Mouse (Mus musculus) left cerebral cortex, adult 11 months (tissue): ENCODE data around the gene Kdm2b.
"Not testable (repeated sequence)": the region's sequence is repeated elsewhere in the genome, so short reads cannot be mapped to it uniquely, and the experiment has no call there.

ENCODE experiments used
- DNase-seq: peaks from one replicate; pipeline ENCODE4 v3.0.0; 2022; ENCODE audit warnings: low spot score

Kdm2b gene

DNA sequence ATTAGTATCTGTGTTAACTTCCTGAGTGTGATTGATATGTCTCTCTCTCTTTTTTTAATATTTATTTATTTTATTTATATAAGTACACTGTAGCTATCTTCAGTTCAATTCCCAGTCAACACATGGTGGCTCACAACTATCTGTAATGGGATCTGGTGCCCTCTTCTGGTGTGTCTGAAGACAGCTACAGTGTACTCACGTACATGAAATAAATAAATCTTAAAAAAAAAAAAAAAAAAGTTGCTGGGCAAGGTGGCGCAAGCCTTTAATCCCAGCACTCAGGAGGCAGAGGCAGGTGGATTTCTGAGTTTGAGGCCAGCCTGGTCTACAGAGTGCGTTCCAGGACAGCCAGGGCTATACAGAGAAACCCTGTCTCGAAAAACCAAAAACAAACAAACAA, 14.9 kb downstream of the Kdm2b start:
- not testable (repeated sequence) for DNase-seq

DNA sequence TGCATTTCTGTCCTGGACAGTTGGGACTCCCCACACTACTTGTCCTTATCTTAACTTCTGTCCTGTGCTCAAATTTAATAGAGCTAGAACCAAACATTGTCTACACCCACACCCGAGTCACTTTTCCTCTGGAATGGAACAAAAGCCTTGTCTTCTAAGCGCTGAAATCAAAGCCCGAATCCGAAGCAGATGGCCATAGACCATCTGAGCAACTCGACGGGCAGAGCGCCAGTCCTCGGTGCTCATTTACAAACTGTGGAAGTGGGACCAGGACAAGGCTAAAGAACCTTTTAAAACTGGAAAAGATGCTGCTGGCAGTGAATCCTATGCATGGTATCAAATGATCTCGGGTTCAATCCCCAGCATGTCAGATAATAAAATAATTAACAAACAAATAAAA, 17.5 kb downstream of the Kdm2b start:
- peak; percentile 28 for DNase-seq

DNA sequence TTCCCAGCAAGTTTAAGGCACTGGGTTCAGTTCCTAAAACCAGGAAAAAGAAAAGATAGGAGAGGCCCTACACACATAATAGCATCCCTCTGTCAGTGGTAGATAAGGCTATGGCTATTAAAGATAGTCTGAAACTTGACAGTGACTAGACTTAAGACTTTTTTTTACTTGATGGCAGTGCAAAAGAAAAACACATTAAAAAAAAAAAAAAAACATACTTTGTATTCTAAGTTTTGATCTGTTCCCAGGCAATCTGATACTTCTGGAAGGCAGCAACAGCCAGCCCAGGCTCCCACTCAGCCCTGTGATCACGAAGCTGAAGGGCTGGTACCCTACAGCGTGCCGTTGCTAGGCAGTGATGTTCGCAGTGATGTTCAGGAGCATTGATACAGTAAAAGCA, 18.2 kb downstream of the Kdm2b start:
- DNase-seq: no peak

DNA sequence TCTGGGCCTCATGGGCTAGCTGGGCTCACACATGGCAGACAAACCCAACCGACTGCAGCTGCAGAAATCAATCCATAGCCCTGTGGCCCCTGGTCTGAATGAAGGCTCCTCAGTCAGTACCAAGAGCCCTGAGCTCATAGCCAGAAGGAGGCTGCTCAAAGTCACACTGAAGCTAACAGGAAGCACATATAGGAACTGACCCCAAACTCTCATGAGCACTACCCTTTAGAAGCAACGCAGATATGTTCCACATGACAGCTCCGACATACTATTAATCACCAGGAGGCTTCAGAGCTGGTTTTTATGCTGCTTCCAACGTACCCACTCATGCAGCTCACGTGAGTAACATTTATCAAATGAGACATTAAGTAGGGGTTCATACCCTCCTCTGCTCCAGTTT, 19.6 kb downstream of the Kdm2b start:
- no peak for DNase-seq

DNA sequence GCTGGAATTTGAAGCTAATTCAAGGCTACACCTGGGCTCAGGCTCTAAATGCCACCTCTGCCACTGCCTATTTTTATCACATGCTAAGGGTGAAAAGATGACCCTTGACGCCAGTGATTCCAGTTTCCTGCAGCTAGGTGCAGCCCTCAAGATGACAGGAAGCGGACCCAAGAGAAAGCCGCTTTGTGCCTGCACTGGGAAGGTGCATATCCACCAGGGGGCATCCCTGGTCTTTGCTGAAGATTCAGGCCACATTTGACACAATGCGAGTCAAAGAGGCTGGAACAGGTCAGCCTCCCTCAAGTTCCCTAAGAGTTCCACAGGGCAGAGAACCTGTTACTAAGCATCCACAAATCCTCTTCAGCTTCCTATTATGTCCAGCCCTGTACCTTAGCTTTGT, 21.3 kb downstream of the Kdm2b start:
- DNase-seq: peak; percentile 50

DNA sequence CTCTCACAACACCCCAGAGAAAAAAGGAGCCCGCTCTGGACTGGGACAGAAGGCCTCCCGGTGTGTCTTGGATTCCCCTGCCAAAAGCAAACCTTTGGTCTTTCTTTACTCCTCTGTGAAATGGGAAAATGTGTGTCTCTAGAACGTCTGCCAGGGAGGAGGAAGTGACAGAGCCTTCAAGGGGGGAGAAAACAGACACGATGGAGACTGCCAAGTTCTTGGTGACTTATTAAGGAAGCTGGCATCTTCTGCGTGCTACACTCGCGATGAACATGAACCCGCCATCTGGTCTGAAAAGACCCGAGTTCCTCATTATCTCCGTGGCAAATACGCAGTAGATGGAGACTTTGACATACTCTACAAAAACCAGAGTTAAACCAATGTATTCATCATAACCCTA, 24.2 kb downstream of the Kdm2b start:
- DNase-seq: no peak

DNA sequence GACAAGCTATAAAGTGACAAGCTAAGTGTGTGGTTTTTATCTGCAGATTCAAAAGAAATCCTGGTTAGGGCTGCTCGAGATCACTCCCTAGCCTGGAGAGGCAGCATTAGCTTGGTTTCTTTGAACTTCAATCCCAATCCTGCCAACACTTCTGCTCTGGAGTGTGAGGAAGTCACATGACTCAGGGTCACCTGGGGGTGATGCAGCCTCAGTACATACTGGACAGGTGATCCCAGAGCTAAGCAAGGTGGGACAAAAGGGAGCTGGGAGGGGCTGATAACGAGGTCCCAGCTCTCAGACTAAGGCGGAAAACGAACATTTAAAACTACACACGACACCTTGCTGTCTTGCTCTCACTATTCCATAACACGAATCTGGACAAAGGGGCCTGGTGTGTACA, 24.8 kb downstream of the Kdm2b start:
- DNase-seq: no peak

DNA sequence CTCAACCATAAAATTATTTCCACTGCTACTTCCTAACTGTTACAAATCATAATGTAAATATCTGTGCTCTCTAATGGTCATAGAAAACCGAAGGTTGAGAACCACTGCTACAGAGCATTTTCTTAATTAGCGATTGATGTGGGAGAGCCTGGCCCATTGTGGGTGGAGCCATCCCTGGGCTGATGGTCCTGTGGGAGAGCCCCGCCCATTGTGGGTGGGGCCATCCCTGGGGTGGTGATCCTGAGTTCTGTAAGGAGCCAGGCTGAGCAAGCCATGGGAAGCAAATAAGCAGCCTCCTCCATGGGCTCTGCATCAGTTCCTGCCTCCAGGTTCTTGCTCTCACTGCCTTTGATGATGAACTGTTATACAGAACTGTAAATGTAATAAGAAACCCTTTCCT, 27.7 kb downstream of the Kdm2b start:
- no peak for DNase-seq

DNA sequence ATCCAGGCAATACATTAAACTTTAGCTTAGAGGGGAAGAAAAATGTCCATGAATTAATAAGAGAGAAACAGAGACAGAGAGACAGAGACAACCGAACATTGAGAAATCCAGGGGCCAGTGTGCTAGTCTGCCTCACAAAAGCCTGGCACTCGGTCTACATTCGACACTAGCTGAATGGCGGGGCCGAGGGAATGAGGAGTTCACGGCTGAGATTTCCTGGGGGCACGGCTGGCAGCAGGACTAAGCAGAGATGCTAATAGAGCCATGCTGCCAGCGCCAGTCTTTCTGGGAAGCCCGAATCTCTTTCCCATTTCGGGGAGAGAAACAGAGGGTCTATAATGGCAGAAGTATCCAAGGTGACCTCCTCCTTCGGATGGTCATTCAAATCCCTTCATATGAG, 30.2 kb downstream of the Kdm2b start:
- DNase-seq: no peak

DNA sequence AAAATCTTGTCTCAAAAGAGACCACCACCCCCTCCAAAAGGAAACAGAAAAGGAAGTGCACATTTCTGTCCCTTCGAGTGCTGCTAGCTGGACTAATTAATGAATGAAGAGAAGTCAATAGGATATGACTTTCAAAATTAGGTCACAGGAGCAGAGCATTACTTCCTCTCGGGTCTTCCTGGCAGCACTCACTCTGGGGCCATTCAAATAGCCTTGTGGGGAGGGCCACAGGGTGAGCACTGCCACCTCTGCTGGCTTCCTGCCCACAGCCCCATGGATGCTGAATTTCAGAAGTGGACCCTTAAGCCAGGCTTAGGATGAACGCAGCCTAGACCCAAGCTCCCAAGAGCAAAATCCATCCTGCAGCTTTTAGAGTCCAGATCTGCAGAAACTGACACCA, 33.6 kb downstream of the Kdm2b start:
- DNase-seq: no peak

DNA sequence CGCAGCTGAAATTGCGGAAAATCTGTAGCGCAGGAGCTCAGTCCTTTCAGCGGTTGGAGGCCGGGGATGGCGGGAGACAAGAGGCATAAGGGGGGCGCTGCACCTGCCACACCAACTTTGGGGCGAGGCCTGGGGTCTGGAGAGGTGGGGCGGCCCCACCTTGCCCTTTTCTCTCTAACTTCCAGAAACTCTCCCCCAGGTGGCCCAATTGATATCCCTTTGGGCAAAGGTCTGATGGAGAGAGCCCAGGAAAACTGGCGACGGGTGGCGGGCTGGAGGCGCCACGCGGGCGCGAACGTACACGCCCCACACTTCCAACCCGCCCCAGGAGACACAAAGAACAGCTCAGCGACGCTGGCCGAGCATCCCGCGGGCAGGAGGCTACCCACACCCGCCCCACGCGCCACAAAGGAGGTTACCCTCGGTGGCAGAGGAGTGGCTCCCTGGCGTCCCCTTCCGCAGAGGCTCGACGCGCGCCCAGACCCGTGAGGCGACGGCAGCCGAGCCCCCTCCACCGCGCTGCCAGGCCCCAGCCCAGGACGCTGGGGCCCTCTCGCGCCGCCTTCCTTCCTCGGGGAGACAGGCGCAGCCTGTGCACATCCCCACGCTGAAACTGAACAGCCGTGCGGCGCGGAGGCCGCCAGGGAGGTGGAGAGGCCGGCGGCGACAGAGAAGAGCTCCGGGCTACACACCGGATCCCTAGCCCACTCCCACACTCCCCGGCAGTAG, 37.5 kb downstream of the Kdm2b start:
- DNase-seq: no peak

DNA sequence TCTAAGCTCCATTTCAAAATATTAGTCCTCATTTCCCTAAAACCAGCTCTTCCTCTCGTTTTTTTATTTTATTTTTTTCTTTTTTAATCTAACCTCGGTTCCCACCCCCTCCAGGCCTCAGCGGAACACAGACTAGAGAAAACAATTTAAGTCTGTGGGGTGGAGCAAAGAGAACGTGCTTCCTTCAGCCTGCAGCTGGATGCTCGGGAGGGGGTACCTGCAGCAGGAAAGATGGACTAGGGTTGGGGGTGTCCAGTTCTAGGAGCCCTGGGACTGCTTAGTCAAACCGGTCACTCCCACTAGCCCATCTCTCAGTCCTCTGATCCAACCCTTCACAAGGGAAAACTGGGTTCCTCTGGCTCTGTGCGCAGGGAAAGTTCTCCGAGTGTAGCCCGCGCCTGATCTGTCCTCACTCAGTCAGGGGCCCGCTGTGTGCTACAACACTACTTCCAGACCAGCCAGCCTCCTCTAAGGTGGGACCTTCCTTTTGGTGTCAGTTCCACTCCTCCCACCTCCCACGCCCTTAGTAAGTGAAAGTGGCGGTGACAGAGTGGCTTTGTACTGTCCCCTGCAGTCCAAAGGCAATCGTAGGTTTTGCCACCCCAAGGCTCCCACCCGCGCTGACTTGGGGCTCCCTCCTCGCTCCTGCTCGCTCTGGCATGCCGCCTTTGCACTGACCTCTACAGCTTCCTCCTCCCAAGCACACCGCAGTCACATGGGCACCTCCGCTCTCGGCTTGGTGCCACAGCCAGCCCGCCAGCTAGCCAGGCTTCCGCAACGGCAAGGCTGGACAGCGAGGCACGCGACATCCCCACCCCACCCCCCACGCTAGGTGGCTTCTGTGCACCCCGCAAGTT, 38.3 kb downstream of the Kdm2b start:
- DNase-seq: peak; percentile 16

DNA sequence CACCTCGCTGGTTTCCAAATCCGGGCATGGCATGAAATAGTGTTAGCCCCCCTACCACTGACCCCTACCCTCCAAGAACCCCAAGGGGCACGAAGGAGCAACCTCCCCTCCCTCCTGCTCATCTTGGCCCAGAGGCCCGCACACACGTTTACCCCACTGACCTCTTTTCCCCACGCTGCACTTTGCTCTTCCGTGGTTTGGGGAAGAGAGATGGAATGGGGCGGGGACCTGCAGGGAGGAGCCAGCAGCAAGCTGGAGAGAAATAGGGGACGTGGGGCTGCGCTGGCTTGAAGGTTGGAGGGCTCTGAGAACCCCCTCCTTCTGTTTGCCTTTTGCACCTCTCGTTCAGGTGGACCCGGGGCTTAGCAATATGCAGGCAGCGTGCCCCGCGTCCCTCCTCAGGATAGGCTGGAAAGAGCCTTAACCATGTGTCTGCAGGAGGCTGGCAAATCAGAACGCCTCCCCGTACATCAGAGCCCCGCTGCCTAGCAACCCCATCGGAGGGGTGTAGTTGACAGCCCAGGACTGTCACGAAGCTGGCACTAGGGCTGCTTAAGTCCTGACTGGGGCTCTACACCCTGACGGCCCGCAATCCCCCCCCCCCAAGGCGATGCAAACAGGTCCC, 39.2 kb downstream of the Kdm2b start:
- peak; percentile 34 for DNase-seq

DNA sequence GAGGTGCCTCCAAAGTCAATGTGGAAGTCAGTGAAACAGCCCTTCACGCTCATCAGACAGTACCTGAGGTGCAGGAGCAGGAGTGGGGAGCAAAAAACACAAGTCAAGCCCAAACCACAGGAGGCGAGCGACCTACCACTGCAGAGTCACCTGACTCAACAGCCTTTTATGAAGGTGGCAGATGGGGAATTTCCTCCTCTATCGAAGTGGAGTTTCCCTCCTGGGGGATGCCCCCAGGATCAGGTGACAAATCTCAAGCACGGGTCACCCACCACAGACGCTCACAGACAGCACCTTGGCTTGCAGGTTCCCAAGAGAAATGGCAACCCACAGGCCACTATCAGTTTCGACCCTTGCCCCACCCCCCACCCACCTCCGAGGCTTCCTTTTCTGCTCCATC, 40.5 kb downstream of the Kdm2b start:
- DNase-seq: no peak

DNA sequence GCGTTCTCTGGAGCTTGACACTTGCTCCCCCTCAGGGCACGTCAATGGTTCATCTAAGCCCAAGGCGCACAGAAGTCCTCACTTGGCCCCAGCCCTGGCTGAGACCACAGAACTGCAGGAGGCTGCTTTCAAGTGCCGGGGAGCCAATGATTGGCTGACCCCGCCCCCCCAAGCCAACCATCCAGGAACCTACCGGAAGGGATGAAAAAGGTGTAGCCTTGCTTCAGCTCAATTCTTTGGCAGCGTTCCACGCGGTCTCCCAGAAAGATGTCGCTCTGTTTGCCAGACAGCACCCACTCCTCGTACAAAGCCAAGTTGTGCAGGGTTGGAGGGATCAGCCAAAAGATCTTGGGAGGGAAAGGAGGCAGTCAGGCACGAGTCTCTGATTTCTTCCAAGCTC, 42.1 kb downstream of the Kdm2b start:
- DNase-seq: no peak

DNA sequence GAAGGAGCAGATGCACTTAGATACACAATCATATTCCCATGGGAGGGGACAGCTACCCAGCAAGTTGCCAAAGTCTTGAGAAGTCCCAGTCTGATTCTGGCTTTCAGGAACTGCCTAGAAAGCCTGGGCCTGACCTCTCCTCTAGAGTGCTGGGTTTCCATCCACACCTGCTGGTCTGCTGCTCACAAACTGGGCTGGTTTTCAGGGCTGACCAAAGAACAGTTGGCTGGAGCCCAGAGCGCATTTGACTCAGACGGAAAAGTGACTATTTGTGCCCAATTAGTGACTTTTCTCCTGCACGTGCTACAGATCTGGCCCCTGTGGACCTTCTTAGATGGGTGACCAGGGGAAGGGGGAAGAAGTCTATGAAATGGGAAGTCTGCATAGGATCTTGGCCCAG, 50.9 kb downstream of the Kdm2b start:
- DNase-seq: no peak

DNA sequence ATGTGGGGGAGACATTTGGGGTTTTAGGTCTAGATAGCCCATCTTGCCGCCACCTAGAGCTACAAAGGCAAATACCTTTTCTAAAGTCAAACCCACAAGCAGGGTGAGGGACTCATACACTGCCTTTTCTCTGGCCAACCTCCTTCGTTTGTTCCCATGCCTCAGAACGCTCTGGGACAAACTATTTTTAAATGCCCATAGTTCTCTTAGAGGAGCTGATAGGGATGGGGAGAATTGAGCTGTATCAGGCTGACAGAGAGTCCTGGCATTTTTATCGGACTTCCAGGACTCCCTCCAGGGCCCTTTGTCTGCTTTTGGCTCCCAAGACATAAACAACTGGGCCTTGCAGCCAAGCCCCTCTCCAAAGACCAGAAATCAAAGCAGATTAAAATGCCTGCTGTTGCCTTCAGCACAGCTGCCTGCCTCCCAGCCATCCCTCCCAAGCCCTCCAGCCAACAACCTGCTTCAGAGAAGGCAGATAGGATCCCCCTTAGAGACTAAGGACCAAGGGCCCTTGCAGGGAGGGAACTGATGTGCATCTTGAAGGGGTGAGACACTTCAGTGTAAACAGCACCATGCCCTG, 51.6 kb downstream of the Kdm2b start:
- no peak for DNase-seq

DNA sequence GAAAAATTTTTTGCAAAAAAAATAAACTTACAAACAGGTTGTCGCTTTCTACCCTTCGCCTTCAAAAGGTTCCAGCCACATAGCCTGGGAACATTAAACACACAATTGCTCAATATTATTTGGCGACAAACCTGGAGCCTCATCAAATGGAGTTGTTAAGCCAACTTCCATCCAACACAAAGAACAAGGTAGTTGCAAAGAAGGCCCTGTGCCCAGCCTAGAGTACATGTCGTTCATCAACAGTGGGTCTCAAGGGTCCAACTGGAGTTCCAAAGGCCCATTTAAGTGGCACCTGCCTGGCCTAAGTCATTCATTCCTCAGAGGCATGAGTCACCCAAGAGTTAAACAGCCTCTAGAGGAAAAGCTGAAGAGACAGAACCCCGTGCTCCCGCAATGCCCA, 52.6 kb downstream of the Kdm2b start:
- DNase-seq: no peak

DNA sequence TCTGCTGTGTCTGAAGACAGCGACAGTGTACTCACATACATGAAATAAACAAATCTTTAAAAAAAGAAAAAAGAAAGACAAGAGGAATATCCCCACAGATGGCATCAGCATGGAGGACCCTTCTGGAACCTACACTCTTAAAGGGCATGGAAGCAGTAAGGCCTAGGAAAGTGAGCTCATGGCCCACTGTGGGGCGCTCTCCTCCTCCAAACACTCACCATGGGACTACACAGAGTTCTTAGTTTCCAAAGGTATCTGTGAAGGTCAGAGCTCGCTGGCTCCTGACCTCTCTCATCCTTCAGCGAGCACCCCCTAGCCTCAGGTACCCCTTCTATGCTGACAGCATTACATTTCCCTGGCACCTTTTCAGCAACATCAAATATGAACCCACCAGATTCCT, 53.8 kb downstream of the Kdm2b start:
- DNase-seq: no peak

DNA sequence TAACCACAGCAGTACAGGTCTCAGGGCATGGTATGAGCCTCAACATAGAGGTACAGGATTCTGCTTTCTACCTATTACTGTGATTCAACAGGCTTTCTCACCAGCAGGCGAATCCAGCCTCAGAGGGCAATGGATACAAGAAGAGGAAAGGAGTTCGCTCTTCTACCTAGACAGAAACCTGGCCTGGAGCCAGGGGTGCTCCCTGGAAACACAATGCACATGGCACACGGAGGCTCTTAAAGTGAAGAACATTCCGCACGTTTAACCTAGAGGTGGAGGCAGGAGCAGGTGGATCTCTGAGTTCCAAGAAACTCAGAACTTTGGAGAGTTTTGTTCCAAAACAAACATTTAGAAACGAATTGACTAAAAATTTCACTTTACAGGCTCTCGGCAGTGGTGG, 58.6 kb downstream of the Kdm2b start:
- DNase-seq: no peak

DNA sequence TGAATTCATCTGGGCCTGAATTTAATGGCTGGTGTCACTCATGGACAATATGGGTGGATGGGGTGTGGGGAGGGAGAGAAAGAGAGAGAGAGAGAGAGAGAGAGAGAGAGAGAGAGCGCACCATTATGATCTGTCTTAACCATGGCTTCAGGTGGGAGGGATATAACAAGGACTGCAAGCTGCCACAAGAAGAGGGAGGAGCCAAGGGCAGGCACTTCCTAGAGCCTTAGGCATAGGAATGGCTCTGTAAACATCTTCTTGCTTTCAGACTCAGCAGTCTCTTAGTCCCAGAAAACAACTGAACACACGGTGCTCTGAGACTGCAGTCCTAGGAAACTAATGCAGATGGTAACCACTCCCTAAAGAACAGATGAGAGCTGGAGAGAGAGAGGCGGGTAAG, 61.3 kb downstream of the Kdm2b start:
- DNase-seq: no peak

DNA sequence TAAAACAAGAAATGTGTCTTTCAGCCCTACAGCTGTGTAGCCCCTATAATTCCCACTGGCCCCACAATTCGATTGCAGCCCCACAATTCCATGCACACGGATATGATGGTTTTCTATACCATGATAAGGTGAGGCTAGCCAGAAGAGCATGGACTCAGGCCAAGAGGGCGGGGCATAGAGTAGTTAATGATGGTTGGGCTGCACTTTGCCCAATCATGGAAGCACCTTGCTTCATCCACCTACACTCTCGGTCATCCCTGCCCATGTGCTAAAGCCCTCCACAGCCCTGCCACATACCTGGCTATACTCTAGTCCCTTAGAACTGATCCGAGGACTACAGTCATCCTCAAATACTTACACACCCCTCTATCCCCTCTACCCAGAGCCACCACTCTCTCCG, 61.9 kb downstream of the Kdm2b start:
- no peak for DNase-seq

DNA sequence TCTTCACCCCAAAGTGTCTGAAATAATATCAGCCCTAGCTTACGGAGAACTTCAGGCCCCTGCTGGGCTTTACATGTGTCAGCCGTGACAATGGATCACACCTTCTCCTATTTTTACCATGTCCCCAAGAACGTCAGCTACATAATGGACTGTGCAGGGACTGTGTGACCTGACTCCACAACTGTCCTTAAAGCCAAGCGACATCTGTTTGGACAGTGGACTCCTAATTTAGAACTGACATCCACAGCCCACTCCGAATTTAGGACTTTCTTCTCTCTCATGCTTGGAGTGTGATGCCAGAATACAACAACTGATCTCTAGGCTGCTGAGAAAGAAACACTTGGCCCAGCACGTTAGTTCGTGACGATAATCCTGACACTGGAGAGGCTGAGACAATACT, 62.5 kb downstream of the Kdm2b start:
- no peak for DNase-seq
